Mouse (Mus musculus) bone marrow, adult 2 months (tissue): ENCODE results near the gene Ddx21.

ENCODE experiments used
- CTCF ChIP-seq: fragments of 200-500 bp; IDR thresholded peaks from 2 replicates; pipeline ENCODE4 v1.5.1; 2011; ENCODE audit warnings: low read length, control low read depth; ENCODE audit not compliant: control insufficient read depth, insufficient read depth
- POLR2A ChIP-seq: fragments of 200-500 bp; IDR thresholded peaks from 2 replicates; pipeline ENCODE4 v1.6.1; 2011; ENCODE audit warnings: low read depth, mild to moderate bottlenecking, control low read depth, low read length, borderline replicate concordance; ENCODE audit not compliant: control insufficient read depth

GRCm38 (mm10) chr10:62592496-62592895, 9.6 kb downstream of the Ddx21 start:
- TF ChIP-seq POLR2A: no peak
- TF ChIP-seq CTCF: no peak
